Mouse (Mus musculus): ENCODE data around the gene Phf19. TPM values are rescaled to one million over a fixed set of nuclear protein-coding genes. Genes with fewer than 3 reads are reported as not detected.

The Phf19 gene
- polyA plus RNA-seq, 1 experiment: 7.6 TPM

- no peaks in the 10 kb centered on the region for H3K27me3 ChIP-seq (ENCODE audit: control insufficient read depth, insufficient read depth, insufficient read length)
- TF ChIP-seq FOSL1 (IDR thresholded peaks at IDR 0.05; ENCODE audit: insufficient read depth, low read length, poor library complexity, severe bottlenecking) (no peak), MYOD1 (IDR thresholded peaks at IDR 0.05; ENCODE audit: control insufficient read depth, insufficient read length, low read depth) (no peak), CTCF (IDR thresholded peaks at IDR 0.05; ENCODE audit: control insufficient read depth, insufficient read depth, insufficient read length) (no peak), USF1 (IDR thresholded peaks at IDR 0.05; ENCODE audit: low read depth) (no peak), MAX (IDR thresholded peaks at IDR 0.05) (no peak), CEBPB (IDR thresholded peaks at IDR 0.05; ENCODE audit: low read depth) (no peak), MYOG (IDR thresholded peaks at IDR 0.05; ENCODE audit: control insufficient read depth, extremely low read depth, insufficient read length) (no peak)
- peaks cover 49% of the 10 kb centered on the region for H3K36me3 ChIP-seq (ENCODE audit: control insufficient read depth, insufficient read depth)
These were observed 6.8 kb downstream of the Phf19 start for GRCm38 (mm10) chr2:34906861-34907604.

GRCm38 (mm10) chr2:34906426-34906825 lies 7.4 kb downstream of the Phf19 start:
- Histone ChIP-seq H3K27me3 (ENCODE audit: control insufficient read depth, insufficient read depth, insufficient read length) (no peaks in the 10 kb centered on the region), H3ac (ENCODE audit: control insufficient read depth, insufficient read length, low read depth) (no peak overlapping the region), H3K4me3 (ENCODE audit: insufficient read depth, poor library complexity, severe bottlenecking) (no peak overlapping the region), H3K79me2 (ENCODE audit: control insufficient read depth, insufficient read depth) (no peaks in the 10 kb centered on the region), H3K36me3 (ENCODE audit: control insufficient read depth, insufficient read depth) (peaks cover 47% of the 10 kb centered on the region), H3K79me3 (ENCODE audit: low read depth) (no peaks in the 10 kb centered on the region)
- no peak for TF ChIP-seq CTCF (IDR thresholded peaks at IDR 0.05; ENCODE audit: control insufficient read depth, insufficient read depth, insufficient read length)
- no peak for TF ChIP-seq MYOD1 (IDR thresholded peaks at IDR 0.05; ENCODE audit: control insufficient read depth, insufficient read length, low read depth)
- no peak for TF ChIP-seq FOSL1 (IDR thresholded peaks at IDR 0.05; ENCODE audit: insufficient read depth, low read length, poor library complexity, severe bottlenecking)
- TF ChIP-seq MYOG (IDR thresholded peaks at IDR 0.05; ENCODE audit: control insufficient read depth, extremely low read depth, insufficient read length): no peak
- no peak for TF ChIP-seq USF1 (IDR thresholded peaks at IDR 0.05; ENCODE audit: low read depth)
- TF ChIP-seq CEBPB (IDR thresholded peaks at IDR 0.05; ENCODE audit: low read depth): no peak
- TF ChIP-seq MAX (IDR thresholded peaks at IDR 0.05): no peak

More at GRCm38 (mm10) chr2:34906861-34907604, 6.8 kb downstream of the Phf19 start:
- Histone ChIP-seq H3ac (ENCODE audit: control insufficient read depth, insufficient read length, low read depth) (no peak overlapping the region), H3K4me3 (ENCODE audit: insufficient read depth, poor library complexity, severe bottlenecking) (no peak overlapping the region), H3K79me2 (ENCODE audit: control insufficient read depth, insufficient read depth) (no peaks in the 10 kb centered on the region), H3K79me3 (ENCODE audit: low read depth) (no peaks in the 10 kb centered on the region)

GRCm38 (mm10) chr2:34904849-34905542 lies 8.8 kb downstream of the Phf19 start:
- peak; percentile 57 for TF ChIP-seq USF1 (IDR thresholded peaks at IDR 0.05; ENCODE audit: low read depth)
- TF ChIP-seq MYOD1 (IDR thresholded peaks at IDR 0.05; ENCODE audit: control insufficient read depth, insufficient read length, low read depth): peak; percentile 33
- no peak for TF ChIP-seq CTCF (IDR thresholded peaks at IDR 0.05; ENCODE audit: control insufficient read depth, insufficient read depth, insufficient read length)
- TF ChIP-seq FOSL1 (IDR thresholded peaks at IDR 0.05; ENCODE audit: insufficient read depth, low read length, poor library complexity, severe bottlenecking): no peak
- Histone ChIP-seq H3K79me2 (ENCODE audit: control insufficient read depth, insufficient read depth) (no peaks in the 10 kb centered on the region), H3K36me3 (ENCODE audit: control insufficient read depth, insufficient read depth) (peaks cover 46% of the 10 kb centered on the region), H3K27me3 (ENCODE audit: control insufficient read depth, insufficient read depth, insufficient read length) (no peaks in the 10 kb centered on the region), H3K79me3 (ENCODE audit: low read depth) (no peaks in the 10 kb centered on the region), H3ac (ENCODE audit: control insufficient read depth, insufficient read length, low read depth) (no peak overlapping the region), H3K4me3 (ENCODE audit: insufficient read depth, poor library complexity, severe bottlenecking) (no peak overlapping the region)

GRCm38 (mm10) chr2:34903652-34904405 lies 10.0 kb downstream of the Phf19 start:
- TF ChIP-seq USF1 (IDR thresholded peaks at IDR 0.05; ENCODE audit: low read depth): no peak
- no peak for TF ChIP-seq CEBPB (IDR thresholded peaks at IDR 0.05; ENCODE audit: low read depth)
- TF ChIP-seq MYOG (IDR thresholded peaks at IDR 0.05; ENCODE audit: control insufficient read depth, extremely low read depth, insufficient read length): no peak
- TF ChIP-seq CTCF (IDR thresholded peaks at IDR 0.05; ENCODE audit: control insufficient read depth, insufficient read depth, insufficient read length): no peak
- TF ChIP-seq FOSL1 (IDR thresholded peaks at IDR 0.05; ENCODE audit: insufficient read depth, low read length, poor library complexity, severe bottlenecking): no peak
- no peak for TF ChIP-seq MAX (IDR thresholded peaks at IDR 0.05)
- no peak for TF ChIP-seq MYOD1 (IDR thresholded peaks at IDR 0.05; ENCODE audit: control insufficient read depth, insufficient read length, low read depth)
- H3K36me3 ChIP-seq (ENCODE audit: control insufficient read depth, insufficient read depth): peaks cover 44% of the 10 kb centered on the region
- H3ac ChIP-seq (ENCODE audit: control insufficient read depth, insufficient read length, low read depth): no peak overlapping the region
- H3K4me3 ChIP-seq (ENCODE audit: insufficient read depth, poor library complexity, severe bottlenecking): no peak overlapping the region
- H3K79me2 ChIP-seq (ENCODE audit: control insufficient read depth, insufficient read depth): no peaks in the 10 kb centered on the region
- H3K27me3 ChIP-seq (ENCODE audit: control insufficient read depth, insufficient read depth, insufficient read length): no peaks in the 10 kb centered on the region
- no peaks in the 10 kb centered on the region for H3K79me3 ChIP-seq (ENCODE audit: low read depth)

- Histone ChIP-seq H3K4me3 (ENCODE audit: insufficient read depth, poor library complexity, severe bottlenecking) (no peak overlapping the region), H3K27me3 (ENCODE audit: control insufficient read depth, insufficient read depth, insufficient read length) (no peaks in the 10 kb centered on the region), H3K36me3 (ENCODE audit: control insufficient read depth, insufficient read depth) (peaks cover 46% of the 10 kb centered on the region), H3ac (ENCODE audit: control insufficient read depth, insufficient read length, low read depth) (no peak overlapping the region), H3K79me3 (ENCODE audit: low read depth) (no peaks in the 10 kb centered on the region), H3K79me2 (ENCODE audit: control insufficient read depth, insufficient read depth) (no peaks in the 10 kb centered on the region)
- TF ChIP-seq MYOG (IDR thresholded peaks at IDR 0.05; ENCODE audit: control insufficient read depth, extremely low read depth, insufficient read length): no peak
- no peak for TF ChIP-seq FOSL1 (IDR thresholded peaks at IDR 0.05; ENCODE audit: insufficient read depth, low read length, poor library complexity, severe bottlenecking)
- no peak for TF ChIP-seq CTCF (IDR thresholded peaks at IDR 0.05; ENCODE audit: control insufficient read depth, insufficient read depth, insufficient read length)
- no peak for TF ChIP-seq USF1 (IDR thresholded peaks at IDR 0.05; ENCODE audit: low read depth)
- no peak for TF ChIP-seq MAX (IDR thresholded peaks at IDR 0.05)
These were observed 10.6 kb downstream of the Phf19 start for GRCm38 (mm10) chr2:34903191-34903590.

All from C2C12 (cell line).